Mouse (Mus musculus): ENCODE data around the gene Pold2.

The Pold2 gene

GRCm38 (mm10) chr11:5877921-5878526, at the start of gene Pold2:
Gene Pold2 (minus strand): TSS chr11:5878292.
- peak; percentile 97 for DNase-seq

- DNase-seq, result no peak
Measured at GRCm38 (mm10) chr11:5926696-5927220, 48.7 kb upstream of the Pold2 start.

GRCm38 (mm10) chr11:5924699-5925098, 46.6 kb upstream of the Pold2 start:
- DNase-seq, result no peak

- no peak for DNase-seq
Measured at GRCm38 (mm10) chr11:5920323-5920960, 42.4 kb upstream of the Pold2 start.

- DNase-seq, result no peak
Measured at GRCm38 (mm10) chr11:5919606-5920005, 41.5 kb upstream of the Pold2 start.

- no peak for DNase-seq
Measured at GRCm38 (mm10) chr11:5918111-5918510, 40.0 kb upstream of the Pold2 start.

GRCm38 (mm10) chr11:5916178-5916548, 38.1 kb upstream of the Pold2 start:
- DNase-seq, result peak; percentile 67

GRCm38 (mm10) chr11:5915429-5916177, 37.5 kb upstream of the Pold2 start:
- DNase-seq, result no peak

- DNase-seq, result no peak
Measured at GRCm38 (mm10) chr11:5914940-5915339, 36.8 kb upstream of the Pold2 start.

- DNase-seq, result no peak
Measured at GRCm38 (mm10) chr11:5913936-5914335, 35.8 kb upstream of the Pold2 start.

GRCm38 (mm10) chr11:5913256-5913655, 35.2 kb upstream of the Pold2 start:
- no peak for DNase-seq

GRCm38 (mm10) chr11:5912635-5913034, 34.5 kb upstream of the Pold2 start:
- DNase-seq, result peak; percentile 78

GRCm38 (mm10) chr11:5908642-5909041, 30.6 kb upstream of the Pold2 start:
- no peak for DNase-seq

- no peak for DNase-seq
Measured at GRCm38 (mm10) chr11:5907096-5907495, 29.0 kb upstream of the Pold2 start.

GRCm38 (mm10) chr11:5905778-5906518, 27.9 kb upstream of the Pold2 start:
- no peak for DNase-seq

- DNase-seq, result no peak
Measured at GRCm38 (mm10) chr11:5904871-5905270, 26.8 kb upstream of the Pold2 start.

- DNase-seq, result no peak
Measured at GRCm38 (mm10) chr11:5904357-5904756, 26.3 kb upstream of the Pold2 start.

- DNase-seq, result no peak
Measured at GRCm38 (mm10) chr11:5903844-5904243, 25.8 kb upstream of the Pold2 start.

- DNase-seq, result no peak
Measured at GRCm38 (mm10) chr11:5902390-5902789, 24.3 kb upstream of the Pold2 start.

GRCm38 (mm10) chr11:5901950-5902349, 23.9 kb upstream of the Pold2 start:
- DNase-seq, result peak; percentile 56

- peak; percentile 14 for DNase-seq
Measured at GRCm38 (mm10) chr11:5901320-5901719, 23.2 kb upstream of the Pold2 start.

- DNase-seq, result no peak
Measured at GRCm38 (mm10) chr11:5899286-5899685, 21.2 kb upstream of the Pold2 start.

- DNase-seq, result no peak
Measured at GRCm38 (mm10) chr11:5898531-5898930, 20.4 kb upstream of the Pold2 start, which contains the start of gene Myl7. Gene Myl7 (minus strand): TSS chr11:5898782.

Measured in cerebellum, adult 11-12 months (tissue).